Mouse (Mus musculus): ENCODE results near the gene Gc.

DNA sequence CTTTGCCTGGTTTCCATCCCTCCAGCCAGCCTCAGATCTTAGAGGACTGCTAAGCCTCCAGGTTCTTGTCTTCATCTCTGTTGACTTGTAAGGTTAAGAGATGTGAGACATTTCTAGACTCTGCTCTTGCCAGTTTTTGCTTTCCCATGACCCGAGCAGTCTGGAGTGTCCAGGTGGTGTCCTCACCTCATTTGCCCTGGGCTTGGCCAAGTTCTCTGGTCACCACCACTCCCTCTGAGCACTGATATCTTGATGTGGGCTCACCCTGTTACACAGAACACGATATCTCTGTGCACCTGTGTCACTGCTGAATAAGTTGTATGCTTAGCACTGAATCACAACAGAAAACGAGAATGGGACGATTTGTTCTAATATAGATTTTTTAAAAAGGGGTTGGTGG lies 76.4 kb downstream of the Gc start:
- TF ChIP-seq ZMIZ1 (IDR thresholded peaks at IDR 0.05; ENCODE audit: low read depth, low read length): no peak
- no peak for TF ChIP-seq CHD1 (IDR thresholded peaks at IDR 0.05; ENCODE audit: low read depth, low read length)
- no peak for TF ChIP-seq E2F4 (IDR thresholded peaks at IDR 0.05; ENCODE audit: insufficient replicate concordance, low read depth, low read length)
- TF ChIP-seq ZNF384 (IDR thresholded peaks at IDR 0.05; ENCODE audit: low read depth, low read length): no peak
